Mouse (Mus musculus): ENCODE measurements around the gene Sec63. TPM values are rescaled to one million over a fixed set of nuclear protein-coding genes. Genes with fewer than 3 reads are reported as not detected.

Gene Sec63
- polyA plus RNA-seq, 1 experiment = 22.1 TPM

- TF ChIP-seq MYOG (IDR thresholded peaks at IDR 0.05; ENCODE audit: control insufficient read depth, extremely low read depth, insufficient read length) (no peak), FOSL1 (IDR thresholded peaks at IDR 0.05; ENCODE audit: insufficient read depth, low read length, poor library complexity, severe bottlenecking) (no peak), CEBPB (IDR thresholded peaks at IDR 0.05; ENCODE audit: low read depth) (no peak), MAX (IDR thresholded peaks at IDR 0.05) (no peak), CTCF (IDR thresholded peaks at IDR 0.05; ENCODE audit: control insufficient read depth, insufficient read depth, insufficient read length) (no peak), MYOD1 (IDR thresholded peaks at IDR 0.05; ENCODE audit: control insufficient read depth, insufficient read length, low read depth) (no peak), USF1 (IDR thresholded peaks at IDR 0.05; ENCODE audit: low read depth) (no peak)
- Histone ChIP-seq H3K27me3 (ENCODE audit: control insufficient read depth, insufficient read depth, insufficient read length) (no peaks in the 10 kb centered on the region), H3K79me3 (ENCODE audit: low read depth) (no peaks in the 10 kb centered on the region), H3ac (ENCODE audit: control insufficient read depth, insufficient read length, low read depth) (no peak overlapping the region), H3K4me3 (ENCODE audit: insufficient read depth, poor library complexity, severe bottlenecking) (no peak overlapping the region), H3K79me2 (ENCODE audit: control insufficient read depth, insufficient read depth) (no peaks in the 10 kb centered on the region), H3K36me3 (ENCODE audit: control insufficient read depth, insufficient read depth) (no peaks in the 10 kb centered on the region)
Measured at GRCm38 (mm10) chr10:42723275-42724232, 37.7 kb upstream of the Sec63 start.

- Histone ChIP-seq H3K36me3 (ENCODE audit: control insufficient read depth, insufficient read depth) (no peaks in the 10 kb centered on the region), H3K79me2 (ENCODE audit: control insufficient read depth, insufficient read depth) (no peaks in the 10 kb centered on the region), H3K79me3 (ENCODE audit: low read depth) (no peaks in the 10 kb centered on the region), H3ac (ENCODE audit: control insufficient read depth, insufficient read length, low read depth) (no peak overlapping the region), H3K4me3 (ENCODE audit: insufficient read depth, poor library complexity, severe bottlenecking) (no peak overlapping the region), H3K27me3 (ENCODE audit: control insufficient read depth, insufficient read depth, insufficient read length) (no peaks in the 10 kb centered on the region)
- TF ChIP-seq CTCF (IDR thresholded peaks at IDR 0.05; ENCODE audit: control insufficient read depth, insufficient read depth, insufficient read length) = no peak
- TF ChIP-seq FOSL1 (IDR thresholded peaks at IDR 0.05; ENCODE audit: insufficient read depth, low read length, poor library complexity, severe bottlenecking) = no peak
- no peak for TF ChIP-seq MAX (IDR thresholded peaks at IDR 0.05)
- no peak for TF ChIP-seq USF1 (IDR thresholded peaks at IDR 0.05; ENCODE audit: low read depth)
Measured at GRCm38 (mm10) chr10:42729607-42730006, 31.7 kb upstream of the Sec63 start.

GRCm38 (mm10) chr10:42734546-42735060, 26.7 kb upstream of the Sec63 start:
- no peaks in the 10 kb centered on the region for H3K27me3 ChIP-seq (ENCODE audit: control insufficient read depth, insufficient read depth, insufficient read length)
- no peak overlapping the region for H3ac ChIP-seq (ENCODE audit: control insufficient read depth, insufficient read length, low read depth)
- no peaks in the 10 kb centered on the region for H3K79me2 ChIP-seq (ENCODE audit: control insufficient read depth, insufficient read depth)
- TF ChIP-seq MYOG (IDR thresholded peaks at IDR 0.05; ENCODE audit: control insufficient read depth, extremely low read depth, insufficient read length) = no peak
- no peak for TF ChIP-seq CEBPB (IDR thresholded peaks at IDR 0.05; ENCODE audit: low read depth)
- TF ChIP-seq USF1 (IDR thresholded peaks at IDR 0.05; ENCODE audit: low read depth) = no peak
- TF ChIP-seq MAX (IDR thresholded peaks at IDR 0.05) = no peak
- TF ChIP-seq CTCF (IDR thresholded peaks at IDR 0.05; ENCODE audit: control insufficient read depth, insufficient read depth, insufficient read length) = no peak
- no peak for TF ChIP-seq FOSL1 (IDR thresholded peaks at IDR 0.05; ENCODE audit: insufficient read depth, low read length, poor library complexity, severe bottlenecking)
- no peak for TF ChIP-seq MYOD1 (IDR thresholded peaks at IDR 0.05; ENCODE audit: control insufficient read depth, insufficient read length, low read depth)
- H3K4me3 ChIP-seq (ENCODE audit: insufficient read depth, poor library complexity, severe bottlenecking) = no peak overlapping the region
- H3K79me3 ChIP-seq (ENCODE audit: low read depth) = no peaks in the 10 kb centered on the region
- no peaks in the 10 kb centered on the region for H3K36me3 ChIP-seq (ENCODE audit: control insufficient read depth, insufficient read depth)

- Histone ChIP-seq H3K79me3 (ENCODE audit: low read depth) (no peaks in the 10 kb centered on the region), H3K36me3 (ENCODE audit: control insufficient read depth, insufficient read depth) (no peaks in the 10 kb centered on the region), H3K79me2 (ENCODE audit: control insufficient read depth, insufficient read depth) (no peaks in the 10 kb centered on the region), H3K4me3 (ENCODE audit: insufficient read depth, poor library complexity, severe bottlenecking) (no peak overlapping the region), H3ac (ENCODE audit: control insufficient read depth, insufficient read length, low read depth) (no peak overlapping the region), H3K27me3 (ENCODE audit: control insufficient read depth, insufficient read depth, insufficient read length) (no peaks in the 10 kb centered on the region)
- TF ChIP-seq CEBPB (IDR thresholded peaks at IDR 0.05; ENCODE audit: low read depth) (no peak), CTCF (IDR thresholded peaks at IDR 0.05; ENCODE audit: control insufficient read depth, insufficient read depth, insufficient read length) (no peak), FOSL1 (IDR thresholded peaks at IDR 0.05; ENCODE audit: insufficient read depth, low read length, poor library complexity, severe bottlenecking) (no peak), USF1 (IDR thresholded peaks at IDR 0.05; ENCODE audit: low read depth) (no peak), MAX (IDR thresholded peaks at IDR 0.05) (no peak), MYOG (IDR thresholded peaks at IDR 0.05; ENCODE audit: control insufficient read depth, extremely low read depth, insufficient read length) (no peak), MYOD1 (IDR thresholded peaks at IDR 0.05; ENCODE audit: control insufficient read depth, insufficient read length, low read depth) (no peak)
Measured at GRCm38 (mm10) chr10:42751813-42752212, 9.5 kb upstream of the Sec63 start.

GRCm38 (mm10) chr10:42754341-42754740, 7.0 kb upstream of the Sec63 start:
- Histone ChIP-seq H3K4me3 (ENCODE audit: insufficient read depth, poor library complexity, severe bottlenecking) (no peak overlapping the region), H3K36me3 (ENCODE audit: control insufficient read depth, insufficient read depth) (no peaks in the 10 kb centered on the region), H3K79me3 (ENCODE audit: low read depth) (no peaks in the 10 kb centered on the region), H3K27me3 (ENCODE audit: control insufficient read depth, insufficient read depth, insufficient read length) (no peaks in the 10 kb centered on the region), H3ac (ENCODE audit: control insufficient read depth, insufficient read length, low read depth) (no peak overlapping the region), H3K79me2 (ENCODE audit: control insufficient read depth, insufficient read depth) (no peaks in the 10 kb centered on the region)
- no peak for TF ChIP-seq MYOG (IDR thresholded peaks at IDR 0.05; ENCODE audit: control insufficient read depth, extremely low read depth, insufficient read length)
- TF ChIP-seq USF1 (IDR thresholded peaks at IDR 0.05; ENCODE audit: low read depth) = no peak
- TF ChIP-seq MAX (IDR thresholded peaks at IDR 0.05) = no peak
